Mouse (Mus musculus): ENCODE measurements at regions not wholly inside any gene's neighbourhood (a gene's known extent, or its start where the extent isn't known, plus 50 kb on each side); places are given as distances from the start of the nearest gene placed in this dataset.

DNA sequence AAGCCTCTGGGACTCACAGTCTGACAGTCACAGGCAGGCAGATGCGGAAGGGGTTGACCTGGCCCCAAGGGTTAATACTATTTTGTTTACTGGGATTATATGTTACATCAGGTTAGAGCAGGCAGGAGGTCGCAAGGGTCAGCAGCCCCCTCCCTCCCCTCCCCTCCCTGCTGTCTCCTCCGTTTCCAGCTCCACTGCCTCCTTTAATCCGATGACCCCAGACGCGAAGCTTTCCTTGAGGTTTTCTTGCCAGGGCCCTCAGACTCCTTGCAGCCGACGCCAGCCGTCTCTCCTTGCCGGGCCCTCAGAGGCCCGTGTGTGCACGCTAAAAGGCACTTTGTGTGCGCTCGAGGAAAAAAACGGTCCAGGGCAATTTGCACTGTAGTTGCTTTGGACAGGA is 438.6 kb downstream of the Med13l start:
- DNase-seq (ENCODE audit: low spot score) (no peak), ATAC-seq (ENCODE audit: low FRiP score, low read depth) (no peak)
- Histone ChIP-seq H3K9me3 (ENCODE audit: control insufficient read depth, low read length) (no peaks in the 10 kb centered on the region), H3K4me2 (replicated peaks; ENCODE audit: low read depth, low read length, severe bottlenecking) (no peak overlapping the region), H3K27ac (replicated peaks; ENCODE audit: low read depth, low read length) (no peak overlapping the region), H3K27me3 (ENCODE audit: control insufficient read depth, insufficient read depth, low read length) (no peaks in the 10 kb centered on the region), H3K4me3 (replicated peaks; ENCODE audit: low read length) (no peak overlapping the region), H3K36me3 (ENCODE audit: control insufficient read depth, insufficient read depth, low read length) (no peaks in the 10 kb centered on the region), H3K4me1 (ENCODE audit: control insufficient read depth, insufficient read depth, low read length) (no peaks in the 10 kb centered on the region), H3K9ac (ENCODE audit: low read depth, low read length, severe bottlenecking) (0 out of 2 replicates have a peak overlapping the region, but pooled peaks have one; percentile 16)
- TF ChIP-seq POLR2A (IDR thresholded peaks at IDR 0.05; ENCODE audit: borderline replicate concordance, extremely low read depth, insufficient read depth, insufficient read length) = no peak
- WGBS = 9% methylated on average over 15 of the region's 15 CpGs

DNA sequence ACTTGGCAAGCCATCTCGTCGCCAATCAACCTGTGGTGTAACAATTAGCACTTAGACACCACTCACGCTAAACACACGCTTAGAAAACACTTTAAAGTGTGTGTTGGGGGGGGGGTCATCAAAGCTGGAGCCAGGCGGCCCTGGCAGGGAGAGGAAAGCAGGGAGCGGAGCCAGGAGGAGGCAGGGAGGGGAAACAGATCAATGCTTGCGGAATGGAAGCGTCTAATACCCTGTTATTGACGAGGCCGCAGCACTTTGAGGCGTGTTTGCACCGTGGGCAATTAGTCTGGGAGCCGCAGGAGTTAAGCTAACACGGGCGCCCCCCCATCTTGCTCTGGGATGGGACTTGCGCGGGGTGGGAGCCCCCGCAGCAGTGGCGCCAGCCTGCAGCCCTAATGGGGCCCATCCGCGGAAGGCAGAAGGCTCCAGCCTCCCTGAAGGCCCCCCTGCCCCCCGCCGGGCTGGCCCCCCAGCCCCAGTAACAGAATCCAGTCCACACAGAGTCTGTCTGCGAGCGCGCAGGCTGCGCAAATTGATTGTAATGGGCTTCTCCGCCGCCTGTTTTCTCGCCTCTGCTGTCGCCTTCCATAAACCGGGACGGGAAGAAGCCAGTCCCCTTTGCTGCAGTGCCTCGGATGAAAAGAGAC is 445.5 kb downstream of the Med13l start:
- ATAC-seq (ENCODE audit: low FRiP score, low read depth) (peak; percentile 69), DNase-seq (ENCODE audit: low spot score) (peak; percentile 35)
- H3K4me3 ChIP-seq (replicated peaks; ENCODE audit: low read length) = peak overlapping the region; percentile 33
- peak overlapping the region; percentile 33; the same call in 1 of the 2 replicates for H3K27ac ChIP-seq (replicated peaks; ENCODE audit: low read depth, low read length)
- peak overlapping the region; percentile 51 for H3K9ac ChIP-seq (ENCODE audit: low read depth, low read length, severe bottlenecking)
- H3K4me2 ChIP-seq (replicated peaks; ENCODE audit: low read depth, low read length, severe bottlenecking) = peak overlapping the region; percentile 85
- no peaks in the 10 kb centered on the region for H3K9me3 ChIP-seq (ENCODE audit: control insufficient read depth, low read length)
- no peaks in the 10 kb centered on the region for H3K36me3 ChIP-seq (ENCODE audit: control insufficient read depth, insufficient read depth, low read length)
- no peaks in the 10 kb centered on the region for H3K27me3 ChIP-seq (ENCODE audit: control insufficient read depth, insufficient read depth, low read length)
- whole genome bisulfite sequencing = 2% methylated on average over 33 of the region's 34 CpGs
- no peak for TF ChIP-seq POLR2A (IDR thresholded peaks at IDR 0.05; ENCODE audit: borderline replicate concordance, extremely low read depth, insufficient read depth, insufficient read length)
- H3K4me1 ChIP-seq (ENCODE audit: control insufficient read depth, insufficient read depth, low read length) = peaks cover 18% of the 10 kb centered on the region

DNA sequence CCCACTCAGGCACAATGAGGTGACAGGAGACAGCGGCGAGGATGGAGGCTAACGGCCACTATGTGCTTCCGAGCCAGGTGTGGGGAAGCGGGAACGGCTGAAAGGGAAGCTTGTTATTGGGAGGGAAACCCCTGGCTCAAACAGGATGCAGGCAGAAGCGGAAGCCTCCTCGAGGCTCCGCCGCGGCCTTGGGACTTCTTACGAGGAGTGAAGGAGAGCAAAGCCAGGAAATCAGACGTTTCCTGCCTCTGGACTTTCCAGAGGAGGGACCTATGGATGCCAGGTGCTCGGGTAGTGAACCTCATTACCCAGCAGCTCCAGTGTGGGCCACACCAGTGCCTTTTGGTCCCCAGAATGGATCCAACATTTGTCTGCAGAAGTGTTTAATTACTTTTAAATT is 449.6 kb downstream of the Med13l start:
- Histone ChIP-seq H3K9ac (ENCODE audit: low read depth, low read length, severe bottlenecking) (no peak overlapping the region), H3K27me3 (ENCODE audit: control insufficient read depth, insufficient read depth, low read length) (no peaks in the 10 kb centered on the region), H3K9me3 (ENCODE audit: control insufficient read depth, low read length) (no peaks in the 10 kb centered on the region), H3K36me3 (ENCODE audit: control insufficient read depth, insufficient read depth, low read length) (no peaks in the 10 kb centered on the region), H3K4me2 (replicated peaks; ENCODE audit: low read depth, low read length, severe bottlenecking) (no peak overlapping the region), H3K4me1 (ENCODE audit: control insufficient read depth, insufficient read depth, low read length) (peaks cover 18% of the 10 kb centered on the region), H3K27ac (replicated peaks; ENCODE audit: low read depth, low read length) (no peak overlapping the region), H3K4me3 (replicated peaks; ENCODE audit: low read length) (no peak overlapping the region)
- TF ChIP-seq POLR2A (IDR thresholded peaks at IDR 0.05; ENCODE audit: borderline replicate concordance, extremely low read depth, insufficient read depth, insufficient read length) = no peak
- DNase-seq (ENCODE audit: low spot score) = no peak
- 29% methylated on average over 14 of the region's 14 CpGs for WGBS
- ATAC-seq (ENCODE audit: low FRiP score, low read depth) = no peak

DNA sequence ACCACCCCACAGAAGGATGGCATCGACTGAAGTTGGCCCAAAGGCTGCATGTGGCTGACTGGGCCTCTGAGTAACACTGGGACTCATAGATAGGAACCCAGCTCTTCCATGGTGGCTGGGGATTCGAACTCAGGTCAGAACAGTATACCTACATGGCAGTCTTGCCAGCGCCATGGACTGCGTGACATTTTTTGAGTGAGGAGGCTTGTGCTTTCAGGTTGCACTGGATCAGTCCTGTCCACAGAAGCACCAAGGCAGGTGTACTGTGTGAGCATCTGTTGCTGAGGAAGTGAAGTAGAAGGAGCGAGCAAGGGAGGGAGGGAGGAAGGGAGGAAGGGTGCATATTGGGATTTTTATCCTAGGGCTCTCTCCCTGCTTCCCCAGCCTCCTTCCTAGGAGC is 454.7 kb downstream of the Med13l start:
- Histone ChIP-seq H3K36me3 (ENCODE audit: control insufficient read depth, insufficient read depth, low read length) (no peaks in the 10 kb centered on the region), H3K9me3 (ENCODE audit: control insufficient read depth, low read length) (no peaks in the 10 kb centered on the region), H3K27ac (replicated peaks; ENCODE audit: low read depth, low read length) (no peak overlapping the region), H3K9ac (ENCODE audit: low read depth, low read length, severe bottlenecking) (no peak overlapping the region), H3K4me1 (ENCODE audit: control insufficient read depth, insufficient read depth, low read length) (peaks cover under 1% of the 10 kb centered on the region), H3K4me2 (replicated peaks; ENCODE audit: low read depth, low read length, severe bottlenecking) (no peak overlapping the region), H3K27me3 (ENCODE audit: control insufficient read depth, insufficient read depth, low read length) (no peaks in the 10 kb centered on the region), H3K4me3 (replicated peaks; ENCODE audit: low read length) (no peak overlapping the region)
- DNase-seq (ENCODE audit: low spot score) = no peak
- 73% methylated on average over 5 of the region's 5 CpGs for WGBS
- no peak for ATAC-seq (ENCODE audit: low FRiP score, low read depth)
- no peak for TF ChIP-seq POLR2A (IDR thresholded peaks at IDR 0.05; ENCODE audit: borderline replicate concordance, extremely low read depth, insufficient read depth, insufficient read length)

DNA sequence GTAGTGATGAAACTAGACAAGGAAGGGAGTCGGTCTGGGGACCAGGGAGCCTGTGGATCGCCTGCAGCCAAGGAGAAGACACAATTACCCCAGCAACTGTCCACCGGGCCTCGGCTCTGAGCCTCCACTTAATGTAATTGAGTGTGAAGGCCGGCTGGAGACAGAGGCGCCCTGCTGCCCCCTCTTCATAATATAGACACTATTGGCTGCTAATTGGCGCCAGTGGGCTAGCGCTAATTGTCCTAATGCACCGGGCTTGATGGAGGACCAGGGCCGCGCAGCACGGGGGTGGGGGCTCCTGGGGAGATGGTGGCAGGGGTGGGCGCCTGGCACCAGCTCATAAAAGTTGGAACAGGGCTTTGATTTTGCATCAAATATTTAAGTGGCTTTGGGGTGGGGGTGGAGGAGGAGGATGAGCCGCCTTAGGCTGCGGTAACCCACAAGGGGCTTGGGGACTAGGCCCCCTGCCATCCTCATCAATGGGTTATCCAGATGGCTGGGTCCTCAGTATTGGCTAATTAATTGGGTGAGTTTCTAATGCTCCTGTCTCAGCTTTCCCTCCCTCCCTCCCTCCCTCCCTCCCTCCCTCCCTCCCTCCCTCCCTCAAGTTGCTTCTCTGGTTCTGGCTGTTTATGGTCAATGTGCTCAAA is 455.3 kb downstream of the Med13l start:
- no peak overlapping the region for H3K27ac ChIP-seq (replicated peaks; ENCODE audit: low read depth, low read length)
- H3K9ac ChIP-seq (ENCODE audit: low read depth, low read length, severe bottlenecking) = no peak overlapping the region
- no peaks in the 10 kb centered on the region; the same call in 1 of the 2 replicates for H3K27me3 ChIP-seq (ENCODE audit: control insufficient read depth, insufficient read depth, low read length)
- DNase-seq (ENCODE audit: low spot score) (no peak), ATAC-seq (ENCODE audit: low FRiP score, low read depth) (no peak)
- no peaks in the 10 kb centered on the region for H3K9me3 ChIP-seq (ENCODE audit: control insufficient read depth, low read length)
- H3K4me1 ChIP-seq (ENCODE audit: control insufficient read depth, insufficient read depth, low read length) = no peaks in the 10 kb centered on the region
- TF ChIP-seq POLR2A (IDR thresholded peaks at IDR 0.05; ENCODE audit: borderline replicate concordance, extremely low read depth, insufficient read depth, insufficient read length) = no peak
- no peaks in the 10 kb centered on the region for H3K36me3 ChIP-seq (ENCODE audit: control insufficient read depth, insufficient read depth, low read length)
- 13% methylated on average over 15 of the region's 15 CpGs for WGBS
- no peak overlapping the region for H3K4me2 ChIP-seq (replicated peaks; ENCODE audit: low read depth, low read length, severe bottlenecking)
- H3K4me3 ChIP-seq (replicated peaks; ENCODE audit: low read length) = no peak overlapping the region

Data from limb, embryonic 14.5 days (tissue).